Mouse (Mus musculus) G1E (cell line): ENCODE data around the gene Dnajb4.

Experiments
- CTCF ChIP-seq: IDR thresholded peaks from 2 replicates; pipeline ENCODE4 v1.5.1; 2012; ENCODE audit warnings: low read depth, low read length, inconsistent platforms, mixed read lengths
- TAL1 ChIP-seq: conservative IDR thresholded peaks from 2 replicates; pipeline ENCODE4 v1.6.1; 2012; ENCODE audit warnings: low read depth, low read length, inconsistent platforms, mixed read lengths

- no peak for TF ChIP-seq TAL1
- TF ChIP-seq CTCF: no peak
These were observed 1.8 kb downstream of the Dnajb4 start for GRCm38 (mm10) chr3:152208096-152208885.
